Mouse (Mus musculus): ENCODE results near the gene Fbxl7. TPM values are rescaled to one million over a fixed set of nuclear protein-coding genes. Genes with fewer than 3 reads are reported as not detected.

Gene Fbxl7
- polyA plus RNA-seq, 1 experiment from 2014 or later: 0.95 TPM

- DNase-seq: no peak
- Histone ChIP-seq H3K4me2 (ENCODE audit: low read depth, low read length) (no peak overlapping the region), H3K27me3 (ENCODE audit: insufficient read depth, low read length) (no peaks in the 10 kb centered on the region), H3K9ac (replicated peaks) (no peak overlapping the region), H3K27ac (ENCODE audit: low read depth) (no peak overlapping the region), H3K4me1 (ENCODE audit: insufficient read depth) (no peaks in the 10 kb centered on the region), H3K36me3 (replicated peaks; ENCODE audit: insufficient read depth, low read length) (no peaks in the 10 kb centered on the region), H3K4me3 (ENCODE audit: low read depth, low read length) (no peak overlapping the region), H3K9me3 (ENCODE audit: low read length) (no peaks in the 10 kb centered on the region)
- TF ChIP-seq EP300 (IDR thresholded peaks at IDR 0.05; ENCODE audit: low read depth) (no peak), CTCF (IDR thresholded peaks at IDR 0.05; ENCODE audit: low read depth) (no peak)
- WGBS (ENCODE audit: insufficient replicate concordance): 59% methylated on average over 3 of the region's 3 CpGs
- no peak for ATAC-seq
Measured at GRCm38 (mm10) chr15:26837200-26837599, 58.2 kb downstream of the Fbxl7 start.

- no peaks in the 10 kb centered on the region for H3K4me1 ChIP-seq (ENCODE audit: insufficient read depth)
- no peaks in the 10 kb centered on the region for H3K27me3 ChIP-seq (ENCODE audit: insufficient read depth, low read length)
- H3K27ac ChIP-seq (ENCODE audit: low read depth): no peak overlapping the region
- WGBS (ENCODE audit: insufficient replicate concordance): 77% methylated on average over 5 of the region's 5 CpGs
- no peaks in the 10 kb centered on the region for H3K36me3 ChIP-seq (replicated peaks; ENCODE audit: insufficient read depth, low read length)
- ATAC-seq (no peak), DNase-seq (no peak)
- H3K9ac ChIP-seq (replicated peaks): no peak overlapping the region
- H3K4me2 ChIP-seq (ENCODE audit: low read depth, low read length): no peak overlapping the region
- no peak overlapping the region for H3K4me3 ChIP-seq (ENCODE audit: low read depth, low read length)
- TF ChIP-seq CTCF (IDR thresholded peaks at IDR 0.05; ENCODE audit: low read depth) (no peak), EP300 (IDR thresholded peaks at IDR 0.05; ENCODE audit: low read depth) (no peak)
- H3K9me3 ChIP-seq (ENCODE audit: low read length): no peaks in the 10 kb centered on the region
Measured at GRCm38 (mm10) chr15:26834415-26834814, 61.0 kb downstream of the Fbxl7 start.

GRCm38 (mm10) chr15:26831141-26831540, 64.2 kb downstream of the Fbxl7 start:
- no peaks in the 10 kb centered on the region for H3K27me3 ChIP-seq (ENCODE audit: insufficient read depth, low read length)
- H3K9me3 ChIP-seq (ENCODE audit: low read length): no peaks in the 10 kb centered on the region
- H3K36me3 ChIP-seq (replicated peaks; ENCODE audit: insufficient read depth, low read length): no peaks in the 10 kb centered on the region
- WGBS (ENCODE audit: insufficient replicate concordance): 73% methylated on average over 4 of the region's 4 CpGs
- DNase-seq (no peak), ATAC-seq (no peak)
- H3K4me2 ChIP-seq (ENCODE audit: low read depth, low read length): no peak overlapping the region
- no peak overlapping the region for H3K27ac ChIP-seq (ENCODE audit: low read depth)
- TF ChIP-seq EP300 (IDR thresholded peaks at IDR 0.05; ENCODE audit: low read depth): no peak
- no peak for TF ChIP-seq CTCF (IDR thresholded peaks at IDR 0.05; ENCODE audit: low read depth)
- H3K9ac ChIP-seq (replicated peaks): no peak overlapping the region
- no peak overlapping the region for H3K4me3 ChIP-seq (ENCODE audit: low read depth, low read length)
- no peaks in the 10 kb centered on the region for H3K4me1 ChIP-seq (ENCODE audit: insufficient read depth)

GRCm38 (mm10) chr15:26816931-26817330, 78.4 kb downstream of the Fbxl7 start:
- Histone ChIP-seq H3K9ac (replicated peaks) (no peak overlapping the region), H3K27me3 (ENCODE audit: insufficient read depth, low read length) (no peaks in the 10 kb centered on the region), H3K36me3 (replicated peaks; ENCODE audit: insufficient read depth, low read length) (no peaks in the 10 kb centered on the region), H3K4me2 (ENCODE audit: low read depth, low read length) (no peak overlapping the region), H3K4me3 (ENCODE audit: low read depth, low read length) (no peak overlapping the region), H3K9me3 (ENCODE audit: low read length) (no peaks in the 10 kb centered on the region), H3K4me1 (ENCODE audit: insufficient read depth) (no peaks in the 10 kb centered on the region), H3K27ac (ENCODE audit: low read depth) (no peak overlapping the region)
- DNase-seq (no peak), ATAC-seq (no peak)
- TF ChIP-seq CTCF (IDR thresholded peaks at IDR 0.05; ENCODE audit: low read depth) (no peak), EP300 (IDR thresholded peaks at IDR 0.05; ENCODE audit: low read depth) (no peak)
- WGBS (ENCODE audit: insufficient replicate concordance): 77% methylated on average over 1 of the region's 1 CpGs

GRCm38 (mm10) chr15:26812856-26813255, 82.5 kb downstream of the Fbxl7 start:
- Histone ChIP-seq H3K4me2 (ENCODE audit: low read depth, low read length) (no peak overlapping the region), H3K9ac (replicated peaks) (no peak overlapping the region)

GRCm38 (mm10) chr15:26809569-26809968, 85.8 kb downstream of the Fbxl7 start:
- ATAC-seq (no peak), DNase-seq (no peak)
- Histone ChIP-seq H3K9me3 (ENCODE audit: low read length) (no peaks in the 10 kb centered on the region), H3K27me3 (ENCODE audit: insufficient read depth, low read length) (no peaks in the 10 kb centered on the region), H3K9ac (replicated peaks) (no peak overlapping the region), H3K36me3 (replicated peaks; ENCODE audit: insufficient read depth, low read length) (no peaks in the 10 kb centered on the region), H3K27ac (ENCODE audit: low read depth) (no peak overlapping the region), H3K4me3 (ENCODE audit: low read depth, low read length) (no peak overlapping the region), H3K4me2 (ENCODE audit: low read depth, low read length) (no peak overlapping the region), H3K4me1 (ENCODE audit: insufficient read depth) (no peaks in the 10 kb centered on the region)
- no peak for TF ChIP-seq EP300 (IDR thresholded peaks at IDR 0.05; ENCODE audit: low read depth)
- TF ChIP-seq CTCF (IDR thresholded peaks at IDR 0.05; ENCODE audit: low read depth): no peak
- 70% methylated on average over 3 of the region's 3 CpGs for WGBS (ENCODE audit: insufficient replicate concordance)

More at GRCm38 (mm10) chr15:26812856-26813255, 82.5 kb downstream of the Fbxl7 start:
- Histone ChIP-seq H3K36me3 (replicated peaks; ENCODE audit: insufficient read depth, low read length) (no peaks in the 10 kb centered on the region), H3K27me3 (ENCODE audit: insufficient read depth, low read length) (no peaks in the 10 kb centered on the region), H3K9me3 (ENCODE audit: low read length) (no peaks in the 10 kb centered on the region), H3K27ac (ENCODE audit: low read depth) (no peak overlapping the region), H3K4me1 (ENCODE audit: insufficient read depth) (no peaks in the 10 kb centered on the region), H3K4me3 (ENCODE audit: low read depth, low read length) (no peak overlapping the region)
- DNase-seq (no peak), ATAC-seq (no peak)
- TF ChIP-seq EP300 (IDR thresholded peaks at IDR 0.05; ENCODE audit: low read depth) (no peak), CTCF (IDR thresholded peaks at IDR 0.05; ENCODE audit: low read depth) (no peak)
- 76% methylated on average over 3 of the region's 3 CpGs for WGBS (ENCODE audit: insufficient replicate concordance)

- DNase-seq (no peak), ATAC-seq (no peak)
- 45% methylated on average over 5 of the region's 5 CpGs for WGBS (ENCODE audit: insufficient replicate concordance)
- Histone ChIP-seq H3K4me3 (ENCODE audit: low read depth, low read length) (no peak overlapping the region), H3K9me3 (ENCODE audit: low read length) (no peaks in the 10 kb centered on the region), H3K4me2 (ENCODE audit: low read depth, low read length) (no peak overlapping the region), H3K4me1 (ENCODE audit: insufficient read depth) (no peaks in the 10 kb centered on the region), H3K9ac (replicated peaks) (no peak overlapping the region), H3K27me3 (ENCODE audit: insufficient read depth, low read length) (no peaks in the 10 kb centered on the region), H3K36me3 (replicated peaks; ENCODE audit: insufficient read depth, low read length) (no peaks in the 10 kb centered on the region), H3K27ac (ENCODE audit: low read depth) (no peak overlapping the region)
- no peak for TF ChIP-seq EP300 (IDR thresholded peaks at IDR 0.05; ENCODE audit: low read depth)
- TF ChIP-seq CTCF (IDR thresholded peaks at IDR 0.05; ENCODE audit: low read depth): no peak
Measured at GRCm38 (mm10) chr15:26804046-26804445, 91.3 kb downstream of the Fbxl7 start.

Data from liver, postnatal 0 days (tissue).